Mouse (Mus musculus): ENCODE results near the gene Tbc1d4. TPM values are rescaled to one million over a fixed set of nuclear protein-coding genes. Genes with fewer than 3 reads are reported as not detected.

Tbc1d4 gene
- polyA plus RNA-seq, 1 experiment = 3.6 TPM

GRCm38 (mm10) chr14:101515271-101515670 lies 93.7 kb downstream of the Tbc1d4 start:
- Histone ChIP-seq H3K79me2 (ENCODE audit: control insufficient read depth, insufficient read depth) (no peaks in the 10 kb centered on the region), H3ac (ENCODE audit: control insufficient read depth, insufficient read length) (no peak overlapping the region), H3K4me3 (no peak overlapping the region), H3K27me3 (ENCODE audit: control insufficient read depth, insufficient read depth, insufficient read length) (no peaks in the 10 kb centered on the region), H3K4me2 (ENCODE audit: low read depth) (no peak overlapping the region), H3K36me3 (ENCODE audit: control insufficient read depth, insufficient read depth) (no peaks in the 10 kb centered on the region)
- TF ChIP-seq POLR2AphosphoS2 (IDR thresholded peaks at IDR 0.05; ENCODE audit: insufficient read length, low read depth) (no peak), E2F4 (IDR thresholded peaks at IDR 0.05; ENCODE audit: insufficient read depth) (no peak), REST (IDR thresholded peaks at IDR 0.05; ENCODE audit: insufficient read depth, insufficient read length) (no peak), USF1 (IDR thresholded peaks at IDR 0.05; ENCODE audit: low read depth) (no peak), SRF (IDR thresholded peaks at IDR 0.05; ENCODE audit: control insufficient read depth, insufficient read length, low read depth) (no peak), POLR2A (IDR thresholded peaks at IDR 0.05; ENCODE audit: insufficient read length, low read depth) (no peak), MYOG (IDR thresholded peaks at IDR 0.05; ENCODE audit: control insufficient read depth in 1 of 3, insufficient read depth in 1 of 3, insufficient read length in 2 of 3, low read depth in 2 of 3) (no peak), CEBPB (IDR thresholded peaks at IDR 0.05; ENCODE audit: insufficient read depth, poor library complexity, severe bottlenecking) (no peak), MAX (IDR thresholded peaks at IDR 0.05; ENCODE audit: low read depth) (no peak), TCF3 (IDR thresholded peaks at IDR 0.05; ENCODE audit: insufficient read length, low read depth) (no peak), MYOD1 (IDR thresholded peaks at IDR 0.05; ENCODE audit: control insufficient read depth in 1 of 3, insufficient read length in 2 of 3, low read depth in 2 of 3) (no peak), TCF12 (IDR thresholded peaks at IDR 0.05; ENCODE audit: insufficient read depth, poor library complexity, severe bottlenecking) (no peak)

DNA sequence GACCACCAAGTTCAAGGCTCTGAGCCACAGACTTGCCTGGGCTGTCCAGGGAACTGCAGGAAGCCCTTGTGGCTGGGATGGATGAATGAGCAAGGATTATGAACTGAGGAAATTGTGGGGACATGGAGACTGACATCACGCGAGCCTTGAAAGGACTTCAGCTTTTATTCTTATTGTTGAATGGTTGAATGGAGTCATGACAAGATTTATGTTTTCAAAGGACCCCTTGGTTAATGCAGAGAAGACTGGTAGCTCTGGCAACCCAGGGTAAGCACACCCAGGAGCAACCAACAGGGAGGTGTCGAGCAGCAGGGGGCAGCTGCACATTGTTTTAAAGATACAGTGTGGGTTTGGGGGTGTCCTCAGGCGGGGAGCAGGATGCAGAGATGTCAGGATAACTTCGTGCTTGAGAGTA lies 94.4 kb downstream of the Tbc1d4 start:
- Histone ChIP-seq H3ac (ENCODE audit: control insufficient read depth, insufficient read length) (no peak overlapping the region), H3K4me3 (no peak overlapping the region), H3K36me3 (ENCODE audit: control insufficient read depth, insufficient read depth) (no peaks in the 10 kb centered on the region), H3K27me3 (ENCODE audit: control insufficient read depth, insufficient read depth, insufficient read length) (no peaks in the 10 kb centered on the region), H3K4me2 (ENCODE audit: low read depth) (no peak overlapping the region), H3K79me2 (ENCODE audit: control insufficient read depth, insufficient read depth) (no peaks in the 10 kb centered on the region)
- no peak for TF ChIP-seq TCF12 (IDR thresholded peaks at IDR 0.05; ENCODE audit: insufficient read depth, poor library complexity, severe bottlenecking)
- no peak for TF ChIP-seq POLR2A (IDR thresholded peaks at IDR 0.05; ENCODE audit: insufficient read length, low read depth)
- no peak for TF ChIP-seq MYOD1 (IDR thresholded peaks at IDR 0.05; ENCODE audit: control insufficient read depth in 1 of 3, insufficient read length in 2 of 3, low read depth in 2 of 3)
- TF ChIP-seq POLR2AphosphoS2 (IDR thresholded peaks at IDR 0.05; ENCODE audit: insufficient read length, low read depth) = no peak
- TF ChIP-seq SRF (IDR thresholded peaks at IDR 0.05; ENCODE audit: control insufficient read depth, insufficient read length, low read depth) = no peak
- TF ChIP-seq MYOG (IDR thresholded peaks at IDR 0.05; ENCODE audit: control insufficient read depth in 1 of 3, insufficient read depth in 1 of 3, insufficient read length in 2 of 3, low read depth in 2 of 3) = no peak
- no peak for TF ChIP-seq MAX (IDR thresholded peaks at IDR 0.05; ENCODE audit: low read depth)
- no peak for TF ChIP-seq TCF3 (IDR thresholded peaks at IDR 0.05; ENCODE audit: insufficient read length, low read depth)
- TF ChIP-seq REST (IDR thresholded peaks at IDR 0.05; ENCODE audit: insufficient read depth, insufficient read length) = no peak
- no peak for TF ChIP-seq CEBPB (IDR thresholded peaks at IDR 0.05; ENCODE audit: insufficient read depth, poor library complexity, severe bottlenecking)
- no peak for TF ChIP-seq USF1 (IDR thresholded peaks at IDR 0.05; ENCODE audit: low read depth)

GRCm38 (mm10) chr14:101513163-101513562 lies 95.8 kb downstream of the Tbc1d4 start:
- no peak overlapping the region for H3ac ChIP-seq (ENCODE audit: control insufficient read depth, insufficient read length)

GRCm38 (mm10) chr14:101511410-101511809 lies 97.6 kb downstream of the Tbc1d4 start:
- H3K36me3 ChIP-seq (ENCODE audit: control insufficient read depth, insufficient read depth) = no peaks in the 10 kb centered on the region
- no peak for TF ChIP-seq SRF (IDR thresholded peaks at IDR 0.05; ENCODE audit: control insufficient read depth, insufficient read length, low read depth)
- TF ChIP-seq MYOD1 (IDR thresholded peaks at IDR 0.05; ENCODE audit: control insufficient read depth in 1 of 3, insufficient read length in 2 of 3, low read depth in 2 of 3) = no peak
- TF ChIP-seq POLR2A (IDR thresholded peaks at IDR 0.05; ENCODE audit: insufficient read length, low read depth) = no peak
- no peak for TF ChIP-seq POLR2AphosphoS2 (IDR thresholded peaks at IDR 0.05; ENCODE audit: insufficient read length, low read depth)
- no peak for TF ChIP-seq MYOG (IDR thresholded peaks at IDR 0.05; ENCODE audit: control insufficient read depth in 1 of 3, insufficient read depth in 1 of 3, insufficient read length in 2 of 3, low read depth in 2 of 3)
- no peak for TF ChIP-seq TCF12 (IDR thresholded peaks at IDR 0.05; ENCODE audit: insufficient read depth, poor library complexity, severe bottlenecking)
- no peak for TF ChIP-seq REST (IDR thresholded peaks at IDR 0.05; ENCODE audit: insufficient read depth, insufficient read length)
- no peak for TF ChIP-seq USF1 (IDR thresholded peaks at IDR 0.05; ENCODE audit: low read depth)
- no peak for TF ChIP-seq E2F4 (IDR thresholded peaks at IDR 0.05; ENCODE audit: insufficient read depth)
- no peak for TF ChIP-seq CEBPB (IDR thresholded peaks at IDR 0.05; ENCODE audit: insufficient read depth, poor library complexity, severe bottlenecking)
- TF ChIP-seq MAX (IDR thresholded peaks at IDR 0.05; ENCODE audit: low read depth) = no peak
- no peak for TF ChIP-seq TCF3 (IDR thresholded peaks at IDR 0.05; ENCODE audit: insufficient read length, low read depth)
- no peak overlapping the region for H3ac ChIP-seq (ENCODE audit: control insufficient read depth, insufficient read length)
- no peak overlapping the region for H3K4me2 ChIP-seq (ENCODE audit: low read depth)
- H3K27me3 ChIP-seq (ENCODE audit: control insufficient read depth, insufficient read depth, insufficient read length) = no peaks in the 10 kb centered on the region
- H3K4me3 ChIP-seq = no peak overlapping the region
- H3K79me2 ChIP-seq (ENCODE audit: control insufficient read depth, insufficient read depth) = no peaks in the 10 kb centered on the region

More at GRCm38 (mm10) chr14:101513163-101513562, 95.8 kb downstream of the Tbc1d4 start:
- Histone ChIP-seq H3K4me3 (no peak overlapping the region), H3K79me2 (ENCODE audit: control insufficient read depth, insufficient read depth) (no peaks in the 10 kb centered on the region), H3K4me2 (ENCODE audit: low read depth) (no peak overlapping the region), H3K27me3 (ENCODE audit: control insufficient read depth, insufficient read depth, insufficient read length) (no peaks in the 10 kb centered on the region), H3K36me3 (ENCODE audit: control insufficient read depth, insufficient read depth) (no peaks in the 10 kb centered on the region)
- TF ChIP-seq MAX (IDR thresholded peaks at IDR 0.05; ENCODE audit: low read depth) = no peak
- TF ChIP-seq MYOD1 (IDR thresholded peaks at IDR 0.05; ENCODE audit: control insufficient read depth in 1 of 3, insufficient read length in 2 of 3, low read depth in 2 of 3) = no peak
- no peak for TF ChIP-seq USF1 (IDR thresholded peaks at IDR 0.05; ENCODE audit: low read depth)
- TF ChIP-seq SRF (IDR thresholded peaks at IDR 0.05; ENCODE audit: control insufficient read depth, insufficient read length, low read depth) = no peak
- TF ChIP-seq E2F4 (IDR thresholded peaks at IDR 0.05; ENCODE audit: insufficient read depth) = no peak
- TF ChIP-seq REST (IDR thresholded peaks at IDR 0.05; ENCODE audit: insufficient read depth, insufficient read length) = no peak
- TF ChIP-seq CEBPB (IDR thresholded peaks at IDR 0.05; ENCODE audit: insufficient read depth, poor library complexity, severe bottlenecking) = no peak
- TF ChIP-seq MYOG (IDR thresholded peaks at IDR 0.05; ENCODE audit: control insufficient read depth in 1 of 3, insufficient read depth in 1 of 3, insufficient read length in 2 of 3, low read depth in 2 of 3) = no peak
- TF ChIP-seq POLR2AphosphoS2 (IDR thresholded peaks at IDR 0.05; ENCODE audit: insufficient read length, low read depth) = no peak
- no peak for TF ChIP-seq TCF3 (IDR thresholded peaks at IDR 0.05; ENCODE audit: insufficient read length, low read depth)
- no peak for TF ChIP-seq TCF12 (IDR thresholded peaks at IDR 0.05; ENCODE audit: insufficient read depth, poor library complexity, severe bottlenecking)
- TF ChIP-seq POLR2A (IDR thresholded peaks at IDR 0.05; ENCODE audit: insufficient read length, low read depth) = no peak

Measured in myocyte (in vitro differentiated cells).